Mouse (Mus musculus): ENCODE measurements around the gene Thada.

Gene Thada

GRCm38 (mm10) chr17:84474312-84474711, 8.3 kb upstream of the Thada start:
- peak; percentile 18 for DNase-seq (ENCODE audit: low spot score)

- DNase-seq (ENCODE audit: low spot score), result no peak
Observed at GRCm38 (mm10) chr17:84435012-84435411, 31.0 kb downstream of the Thada start.

GRCm38 (mm10) chr17:84434233-84434632, 31.8 kb downstream of the Thada start:
- DNase-seq (ENCODE audit: low spot score), result no peak

- no peak for DNase-seq (ENCODE audit: low spot score)
Observed at GRCm38 (mm10) chr17:84431991-84432390, 34.0 kb downstream of the Thada start.

GRCm38 (mm10) chr17:84424258-84424657, 41.7 kb downstream of the Thada start:
- DNase-seq (ENCODE audit: low spot score), result no peak

GRCm38 (mm10) chr17:84422916-84423315, 43.1 kb downstream of the Thada start:
- no peak for DNase-seq (ENCODE audit: low spot score)

- DNase-seq (ENCODE audit: low spot score), result peak; percentile 29
Observed at GRCm38 (mm10) chr17:84422001-84422785, 43.8 kb downstream of the Thada start.

- DNase-seq (ENCODE audit: low spot score), result peak; percentile 49
Observed at GRCm38 (mm10) chr17:84421042-84421441, 45.0 kb downstream of the Thada start.

GRCm38 (mm10) chr17:84420276-84420639, 45.7 kb downstream of the Thada start:
- DNase-seq (ENCODE audit: low spot score), result no peak

- DNase-seq (ENCODE audit: low spot score), result peak; percentile 38
Observed at GRCm38 (mm10) chr17:84419326-84420275, 46.4 kb downstream of the Thada start.

- no peak for DNase-seq (ENCODE audit: low spot score)
Observed at GRCm38 (mm10) chr17:84415936-84416335, 50.1 kb downstream of the Thada start.

- DNase-seq (ENCODE audit: low spot score), result no peak
Observed at GRCm38 (mm10) chr17:84408731-84409130, 57.3 kb downstream of the Thada start.

GRCm38 (mm10) chr17:84405616-84406015, 60.4 kb downstream of the Thada start:
- DNase-seq (ENCODE audit: low spot score), result no peak

- no peak for DNase-seq (ENCODE audit: low spot score)
Observed at GRCm38 (mm10) chr17:84401796-84402195, 64.2 kb downstream of the Thada start.

- no peak for DNase-seq (ENCODE audit: low spot score)
Observed at GRCm38 (mm10) chr17:84399431-84399830, 66.6 kb downstream of the Thada start.

GRCm38 (mm10) chr17:84390026-84390425, 76.0 kb downstream of the Thada start:
- DNase-seq (ENCODE audit: low spot score), result no peak

GRCm38 (mm10) chr17:84386176-84386575, 79.8 kb downstream of the Thada start:
- no peak for DNase-seq (ENCODE audit: low spot score)

GRCm38 (mm10) chr17:84385696-84386095, 80.3 kb downstream of the Thada start:
- peak; percentile 66 for DNase-seq (ENCODE audit: low spot score)

GRCm38 (mm10) chr17:84384661-84385060, 81.3 kb downstream of the Thada start:
- peak; percentile 33 for DNase-seq (ENCODE audit: low spot score)

GRCm38 (mm10) chr17:84380340-84380739, 85.7 kb downstream of the Thada start:
- no peak for DNase-seq (ENCODE audit: low spot score)

- DNase-seq (ENCODE audit: low spot score), result no peak
Observed at GRCm38 (mm10) chr17:84376882-84377281, 89.1 kb downstream of the Thada start.

- DNase-seq (ENCODE audit: low spot score), result no peak
Observed at GRCm38 (mm10) chr17:84372411-84373045, 93.5 kb downstream of the Thada start.
